Mouse (Mus musculus) G1E (cell line): Measurements from ENCODE around the gene Abca5.

Source experiments
- CTCF ChIP-seq: IDR thresholded peaks from 2 replicates; pipeline ENCODE4 v1.5.1; 2012; ENCODE audit warnings: low read depth, low read length, inconsistent platforms, mixed read lengths
- GATA1 ChIP-seq: IDR thresholded peaks from 2 replicates; pipeline ENCODE4 v1.6.1; 2012; ENCODE audit warnings: borderline replicate concordance, low read length, inconsistent platforms, mixed read lengths

DNA sequence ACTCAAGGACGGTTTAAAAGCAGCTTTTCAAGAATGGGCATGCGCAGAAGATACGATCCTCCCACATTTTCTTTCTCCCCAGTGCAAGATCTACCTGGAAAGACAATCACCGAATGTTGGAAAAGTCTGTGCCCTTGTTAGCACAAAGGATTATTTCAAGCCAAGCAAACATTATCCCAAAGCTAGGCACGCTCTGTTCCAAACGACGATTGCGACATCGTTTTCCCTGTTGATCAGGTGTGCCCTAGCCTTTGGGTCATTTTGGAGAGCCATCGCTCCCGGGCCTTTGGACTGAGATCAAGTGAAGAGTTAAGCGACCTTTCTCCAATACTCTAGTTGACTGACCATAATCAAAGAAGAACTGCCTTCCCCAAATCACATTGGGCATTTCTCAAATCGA is 30.1 kb upstream of the Abca5 start:
- TF ChIP-seq CTCF (no peak), GATA1 (no peak)
